Mouse (Mus musculus): ENCODE results near the gene Ugt1a5.

Ugt1a5 gene

GRCm38 (mm10) chr1:88240072-88240471 lies 74.3 kb downstream of the Ugt1a5 start:
- no peak for DNase-seq (ENCODE audit: low spot score in 2 of 2)

DNA sequence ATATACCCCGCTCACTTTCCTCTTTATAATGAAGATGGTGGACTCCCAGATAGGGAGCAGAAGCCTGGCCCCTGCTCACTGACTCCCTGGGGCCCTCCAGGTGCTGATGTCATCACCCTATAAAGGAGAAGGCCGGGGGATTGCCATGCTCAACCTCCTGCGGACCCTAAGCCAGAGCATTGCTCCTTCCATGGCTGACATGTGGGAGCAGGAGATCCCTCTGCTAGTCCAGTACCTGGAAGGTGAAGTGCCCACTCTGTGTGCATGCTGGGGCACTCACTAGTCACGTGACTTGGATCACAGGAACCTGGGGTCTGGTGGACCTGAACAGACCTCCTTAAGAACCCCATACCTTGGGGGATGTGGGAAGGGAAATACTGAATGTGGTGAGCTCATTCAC lies 74.8 kb downstream of the Ugt1a5 start:
- DNase-seq (ENCODE audit: low spot score in 2 of 2), result no peak

DNA sequence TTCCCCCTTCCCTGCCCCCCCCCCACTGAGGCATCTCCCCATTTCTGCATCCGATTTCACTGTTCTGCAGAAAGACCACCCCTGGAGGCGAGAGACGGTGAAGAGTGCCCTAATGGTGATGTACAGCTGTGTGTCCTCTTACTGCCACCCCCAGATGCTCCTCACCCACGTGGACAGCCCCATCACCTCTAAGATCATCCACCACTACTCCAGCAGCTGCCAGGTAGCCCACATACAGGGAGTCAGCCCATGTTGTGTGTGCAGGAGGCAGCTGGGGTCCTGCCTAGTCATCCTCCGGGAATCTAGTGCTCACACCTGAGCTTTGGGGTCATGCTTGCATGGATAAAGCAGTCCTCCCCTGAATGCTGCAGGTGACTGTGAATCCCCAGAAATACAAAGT lies 78.0 kb downstream of the Ugt1a5 start:
- DNase-seq (ENCODE audit: low spot score in 2 of 2), result no peak

GRCm38 (mm10) chr1:88245881-88246280 lies 80.1 kb downstream of the Ugt1a5 start:
- DNase-seq (ENCODE audit: low spot score in 2 of 2), result no peak

GRCm38 (mm10) chr1:88246386-88246785 lies 80.6 kb downstream of the Ugt1a5 start:
- DNase-seq (ENCODE audit: low spot score in 2 of 2), result no peak

- DNase-seq (ENCODE audit: low spot score in 2 of 2), result no peak
Observed at GRCm38 (mm10) chr1:88247660-88248059, 81.8 kb downstream of the Ugt1a5 start.

DNA sequence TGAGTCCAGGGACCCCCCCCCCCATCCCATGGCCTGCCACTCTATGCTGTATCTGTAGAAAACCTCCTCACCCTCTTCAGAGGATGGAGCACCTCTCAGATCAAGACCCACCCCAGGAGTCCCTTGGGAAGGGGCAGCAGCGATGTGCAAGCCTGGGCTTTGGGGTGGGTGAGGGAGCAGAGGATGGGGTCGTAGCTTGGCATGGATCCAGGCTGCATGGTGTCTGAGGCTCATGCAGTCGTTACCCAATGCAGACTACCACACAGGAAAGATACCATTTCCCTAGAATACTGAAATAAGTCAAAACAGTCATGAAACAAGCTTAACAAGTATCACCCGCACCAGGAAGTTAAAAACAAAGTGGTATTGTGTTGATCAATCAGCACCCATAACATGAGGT lies 82.8 kb downstream of the Ugt1a5 start:
- DNase-seq (ENCODE audit: low spot score in 2 of 2), result no peak

DNA sequence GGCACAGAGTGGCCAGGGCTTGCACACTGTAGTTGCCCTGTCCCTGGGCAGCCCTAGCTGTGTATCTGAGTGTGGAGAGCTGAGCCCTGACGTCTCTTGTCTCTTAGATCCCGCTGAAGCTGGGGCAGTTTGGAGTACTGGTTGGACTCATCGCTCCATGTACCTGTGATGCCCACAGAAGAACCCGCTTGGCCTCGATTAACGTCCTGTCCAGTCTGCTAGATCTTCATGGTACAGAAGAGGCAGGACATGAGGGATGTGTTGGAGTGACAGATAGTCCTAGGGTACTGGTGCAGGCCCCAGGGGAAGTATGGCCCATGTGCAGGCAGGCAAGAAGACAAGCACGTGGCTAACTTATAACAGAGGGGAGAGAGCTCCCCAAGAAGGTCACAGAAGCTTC lies 83.8 kb downstream of the Ugt1a5 start:
- DNase-seq (ENCODE audit: low spot score in 2 of 2), result no peak

GRCm38 (mm10) chr1:88250023-88250422 lies 84.2 kb downstream of the Ugt1a5 start:
- DNase-seq (ENCODE audit: low spot score in 2 of 2), result no peak

DNA sequence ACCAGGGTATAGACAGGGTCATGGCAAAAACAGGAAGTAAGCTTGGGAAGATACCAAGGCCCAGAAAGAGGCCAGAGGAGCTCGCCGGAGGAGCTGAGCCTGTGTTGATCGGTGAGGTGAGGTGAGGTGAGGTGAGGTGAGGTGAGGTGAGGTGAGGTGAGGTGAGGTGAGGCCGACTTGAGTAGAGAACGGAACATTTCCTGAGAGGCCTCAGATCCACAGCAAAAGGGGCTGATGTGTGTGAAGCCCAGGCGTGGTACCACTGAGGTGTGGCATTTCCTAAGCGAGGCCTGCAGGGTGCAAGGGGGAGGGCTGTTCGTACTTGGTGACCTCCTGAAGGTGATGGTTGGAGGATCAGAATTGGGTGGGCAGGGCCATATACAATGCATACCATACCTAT lies 87.3 kb downstream of the Ugt1a5 start:
- DNase-seq (ENCODE audit: low spot score in 2 of 2), result no peak

GRCm38 (mm10) chr1:88253540-88253939 lies 87.7 kb downstream of the Ugt1a5 start:
- no peak for DNase-seq (ENCODE audit: low spot score in 2 of 2)

DNA sequence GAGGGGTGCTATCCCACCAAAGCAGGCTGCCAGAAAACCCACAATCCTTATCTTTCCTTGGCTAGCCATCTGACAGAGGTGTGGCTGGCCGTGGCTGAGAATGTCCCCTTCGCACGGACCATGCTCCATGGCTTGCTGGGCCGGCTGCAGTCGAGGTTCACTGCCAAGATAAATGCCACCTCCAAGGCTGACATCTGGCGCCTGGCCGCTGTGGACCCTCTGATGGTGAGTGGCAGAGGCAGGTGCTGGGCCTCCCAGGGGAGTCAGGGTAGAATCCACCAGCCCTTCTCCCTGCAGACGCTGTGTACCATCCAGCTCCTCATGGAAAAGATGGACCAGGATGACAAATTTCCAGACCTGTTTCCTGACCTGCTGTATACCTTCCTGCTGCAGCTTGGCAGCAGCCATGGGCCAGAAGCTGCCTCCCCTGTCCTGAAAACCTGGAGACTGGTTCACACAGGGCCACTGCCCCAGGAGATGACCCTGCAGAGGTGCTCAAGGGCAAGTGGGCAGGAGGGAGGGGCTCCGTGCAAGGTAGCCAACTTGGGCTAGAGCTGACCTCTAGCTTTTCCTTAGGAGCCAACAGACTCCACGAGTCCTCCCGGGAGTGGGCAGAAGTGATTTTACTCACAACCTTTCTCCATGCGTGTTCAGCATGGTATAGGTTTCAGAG lies 89.1 kb downstream of the Ugt1a5 start:
- DNase-seq (ENCODE audit: low spot score in 2 of 2), result no peak

- no peak for DNase-seq (ENCODE audit: low spot score in 2 of 2)
Observed at GRCm38 (mm10) chr1:88255466-88255857, 89.7 kb downstream of the Ugt1a5 start.

GRCm38 (mm10) chr1:88255989-88256754 lies 90.4 kb downstream of the Ugt1a5 start:
- DNase-seq (ENCODE audit: low spot score in 2 of 2), result no peak

GRCm38 (mm10) chr1:88256886-88257663 lies 91.3 kb downstream of the Ugt1a5 start:
- no peak for DNase-seq (ENCODE audit: low spot score in 2 of 2)

DNA sequence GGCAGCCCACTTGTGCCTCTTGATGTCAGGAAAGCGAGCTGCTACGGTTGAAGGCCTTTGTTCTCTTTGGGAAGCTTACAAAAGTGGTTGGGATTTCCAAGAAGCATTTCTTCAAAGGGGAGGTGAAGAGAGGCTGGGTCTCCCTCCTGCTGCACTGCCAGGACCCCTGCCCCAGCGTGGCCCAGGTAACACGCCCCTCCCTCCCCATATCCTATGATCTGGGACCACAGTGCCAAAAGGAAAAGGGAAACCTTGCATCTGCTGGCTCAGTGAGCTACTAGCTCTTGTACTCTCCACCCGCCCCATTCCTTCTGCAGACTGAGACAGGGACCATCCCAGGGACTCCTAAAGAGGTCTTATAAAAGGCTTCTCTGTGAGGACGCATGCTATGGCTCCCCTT lies 91.9 kb downstream of the Ugt1a5 start:
- no peak for DNase-seq (ENCODE audit: low spot score in 2 of 2)

DNA sequence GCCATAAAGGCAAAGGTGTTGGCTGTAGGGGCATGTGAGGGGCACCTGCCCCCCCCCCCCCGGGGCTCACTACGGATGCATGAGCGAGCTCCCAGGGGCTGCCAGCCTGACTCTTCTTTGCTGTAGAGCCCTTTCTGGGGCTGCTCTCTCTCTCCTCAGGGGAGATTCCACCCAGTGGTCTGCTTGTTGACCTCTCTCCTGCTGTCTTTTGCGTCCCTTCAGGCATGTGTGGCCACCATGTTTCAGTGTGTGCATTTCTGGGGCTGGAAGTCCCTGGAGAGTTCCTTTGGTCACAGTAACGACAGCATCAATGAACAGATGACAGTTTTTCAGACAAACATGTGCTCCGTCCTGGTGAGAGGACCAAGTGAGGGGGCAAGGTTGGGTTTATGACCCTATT lies 92.5 kb downstream of the Ugt1a5 start:
- no peak for DNase-seq (ENCODE audit: low spot score in 2 of 2)

- DNase-seq (ENCODE audit: low spot score in 2 of 2), result no peak
Observed at GRCm38 (mm10) chr1:88258881-88259642, 93.2 kb downstream of the Ugt1a5 start.

- DNase-seq (ENCODE audit: low spot score in 2 of 2), result no peak
Observed at GRCm38 (mm10) chr1:88259643-88260024, 93.8 kb downstream of the Ugt1a5 start.

GRCm38 (mm10) chr1:88260114-88260513 lies 94.3 kb downstream of the Ugt1a5 start:
- no peak for DNase-seq (ENCODE audit: low spot score in 2 of 2)

DNA sequence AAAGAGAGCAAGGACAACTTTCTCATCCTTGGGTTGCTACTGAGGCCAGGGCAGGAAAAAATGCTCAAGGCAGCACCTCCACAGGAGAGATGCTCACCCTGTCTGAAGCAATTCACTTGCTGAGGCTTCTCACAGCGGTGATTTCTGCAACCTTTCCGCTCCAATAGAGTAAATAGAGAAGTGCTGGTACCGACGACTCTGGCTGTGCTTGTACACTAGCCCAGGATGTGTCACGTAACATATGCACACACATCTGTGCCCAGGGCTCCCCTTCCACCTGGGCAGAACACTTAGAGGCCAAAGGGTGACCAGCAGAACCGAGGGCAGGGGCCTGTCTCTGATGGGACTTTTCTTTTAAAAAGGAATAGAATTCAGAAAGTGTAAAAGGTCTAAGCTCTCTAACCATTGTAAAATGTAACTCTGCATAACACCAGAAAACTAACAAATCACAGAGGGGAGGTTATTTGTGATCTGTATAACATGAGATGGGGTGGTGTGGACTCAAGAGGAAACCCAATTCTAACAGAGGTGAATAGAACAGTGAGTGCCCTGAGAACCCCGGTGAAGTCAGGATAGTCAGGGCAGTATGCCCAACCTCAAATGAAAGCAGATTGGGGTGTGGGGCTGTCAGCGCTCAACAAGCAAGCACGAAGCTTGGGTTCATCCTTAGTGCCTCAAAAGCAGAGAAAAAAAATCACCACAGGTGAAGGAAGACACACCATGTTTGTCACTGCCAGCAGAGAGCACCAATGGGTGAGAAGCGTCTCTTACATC lies 95.0 kb downstream of the Ugt1a5 start:
- DNase-seq (ENCODE audit: low spot score in 2 of 2), result no peak
